Mouse (Mus musculus): ENCODE results near the gene Rnf157.

DNA sequence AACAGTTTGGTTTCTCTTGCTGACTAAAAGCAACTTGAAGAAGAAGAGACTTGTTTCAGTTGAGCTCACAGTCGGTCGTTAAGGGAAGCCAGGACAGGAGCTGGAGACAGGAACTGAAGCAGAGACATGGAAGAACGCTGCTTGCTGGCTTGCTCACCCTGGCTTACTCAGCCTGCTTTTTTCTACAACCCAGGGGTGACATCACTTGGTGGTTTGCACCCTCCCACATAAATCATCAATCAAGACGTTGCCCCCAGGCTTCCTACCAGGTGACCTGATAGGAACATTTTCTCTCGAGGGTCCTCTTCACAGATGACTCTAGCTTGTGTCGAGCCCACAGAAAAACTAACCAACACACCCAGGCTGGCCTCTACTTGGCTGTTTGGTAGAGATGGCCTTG is 10.4 kb upstream of the Rnf157 start:
- no peak for TF ChIP-seq CTCF (IDR thresholded peaks at IDR 0.05; ENCODE audit: insufficient read depth, low read depth, low read length)
- no peak for TF ChIP-seq POLR2A (IDR thresholded peaks at IDR 0.05; ENCODE audit: insufficient read depth, low read depth, low read length)

Data from olfactory bulb, adult 2 months (tissue).